Mouse (Mus musculus) kidney, adult 2 months (tissue): ENCODE data around the gene Mllt3. TPM values are rescaled to one million over a fixed set of nuclear protein-coding genes. Genes with fewer than 3 reads are reported as not detected.

Experiments
- DNase-seq: peaks from one replicate; pipeline ENCODE4 v3.0.0; 2021
- H3K27ac ChIP-seq: fragments of 200-500 bp; 2 replicates; pipeline ENCODE4 v1.5.1; 2012; ENCODE audit warnings: low read depth, low read length, control low read depth, inconsistent platforms; ENCODE audit not compliant: insufficient read depth
- H3K27me3 ChIP-seq: fragments of 200-500 bp; replicated peaks from 2 replicates; pipeline ENCODE4 v1.6.1; 2012; ENCODE audit warnings: mild to moderate bottlenecking, moderate library complexity, low read length, inconsistent platforms; ENCODE audit not compliant: control insufficient read depth, insufficient read depth
- H3K36me3 ChIP-seq: fragments of 200-500 bp; 2 replicates; pipeline ENCODE4 v1.6.1; 2012; ENCODE audit warnings: mild to moderate bottlenecking, moderate library complexity, low read length, inconsistent platforms; ENCODE audit not compliant: control insufficient read depth, insufficient read depth
- H3K4me1 ChIP-seq: fragments of 200-500 bp; 2 replicates; pipeline ENCODE4 v1.6.1; 2011; ENCODE audit warnings: low read length; ENCODE audit not compliant: control insufficient read depth, insufficient read depth
- H3K4me3 ChIP-seq: fragments of 200-500 bp; 2 replicates; pipeline ENCODE4 v1.5.1; 2011; ENCODE audit warnings: mild to moderate bottlenecking, low read depth, low read length, control low read depth; ENCODE audit not compliant: insufficient read depth
- CTCF ChIP-seq: fragments of 200-500 bp; conservative IDR thresholded peaks from 2 replicates; pipeline ENCODE4 v1.5.1; 2011; ENCODE audit warnings: low read depth, mild to moderate bottlenecking, control low read depth, low read length, moderate library complexity, mixed read lengths; ENCODE audit not compliant: insufficient read depth, insufficient read length
- POLR2A ChIP-seq: fragments of 200-500 bp; IDR thresholded peaks from one replicate; pipeline ENCODE4 v1.6.1; 2011; ENCODE audit warnings: low read depth, low read length, control low read depth
- WGBS: fragments of 180-500 bp; shearing (Covaris S2); methylation state at CpG from one replicate; pipeline ENCODE4 v1.1.7; 2018; 5-methylcytosine and 5-hydroxymethylcytosine counted together
- polyA plus RNA-seq: library from polyadenylated mRNA; depleted of rRNA; stranded (reverse); fragments of >200 nt; gene quantifications from 2 replicates; pipeline ENCODE4 v1.2.3, GENCODE M21; 2012

Mllt3 gene
- polyA plus RNA-seq, 1 experiment: 5.2 TPM

DNA sequence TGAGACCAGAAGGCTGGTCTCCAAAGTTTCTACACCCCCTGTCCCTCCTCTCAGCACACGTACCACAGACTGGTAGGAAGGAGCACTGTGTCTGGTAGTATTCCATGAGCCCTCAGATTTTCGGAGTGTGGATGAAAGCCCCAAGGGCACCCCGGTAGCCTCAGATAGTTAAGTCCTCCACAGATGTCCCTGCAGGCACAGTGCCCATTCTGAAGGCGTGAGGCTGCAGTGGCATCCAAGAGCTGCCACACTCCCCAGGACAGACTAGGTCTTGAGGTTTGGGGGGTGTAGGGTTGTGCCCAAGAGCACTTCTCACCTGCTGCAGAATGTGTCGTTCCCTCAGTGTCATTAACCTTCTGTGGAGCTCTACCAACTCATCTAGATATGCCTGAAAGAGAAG, 251.2 kb downstream of the Mllt3 start:
- DNase-seq: no peak
- no peak for TF ChIP-seq CTCF
- no peak for TF ChIP-seq POLR2A
- Histone ChIP-seq H3K27me3 (no peaks in the 10 kb centered on the region), H3K4me3 (no peak overlapping the region), H3K4me1 (no peaks in the 10 kb centered on the region), H3K27ac (no peak overlapping the region), H3K36me3 (no peaks in the 10 kb centered on the region)
- 86% methylated on average over 5 of the region's 5 CpGs for WGBS

DNA sequence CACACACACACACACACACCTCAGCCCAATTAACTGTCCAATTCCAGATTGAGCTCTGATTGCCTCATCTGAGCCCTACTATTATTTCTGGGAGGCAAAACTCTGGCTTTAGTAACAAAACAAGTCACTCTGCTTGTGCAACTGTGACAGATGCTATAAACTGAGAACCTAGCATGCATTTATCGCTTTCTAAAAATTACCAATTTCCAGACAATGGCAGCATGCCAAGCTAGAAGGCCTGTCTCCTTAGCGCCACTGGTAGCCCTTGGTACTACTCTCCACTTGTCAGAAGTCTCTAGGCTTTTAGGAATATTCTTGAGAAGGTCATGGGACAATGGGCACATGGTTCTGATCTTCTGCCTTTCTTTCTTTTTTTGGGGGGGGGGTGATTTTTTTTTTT, 257.4 kb downstream of the Mllt3 start:
- TF ChIP-seq CTCF (no peak), POLR2A (no peak)
- no peaks in the 10 kb centered on the region for H3K4me1 ChIP-seq

DNA sequence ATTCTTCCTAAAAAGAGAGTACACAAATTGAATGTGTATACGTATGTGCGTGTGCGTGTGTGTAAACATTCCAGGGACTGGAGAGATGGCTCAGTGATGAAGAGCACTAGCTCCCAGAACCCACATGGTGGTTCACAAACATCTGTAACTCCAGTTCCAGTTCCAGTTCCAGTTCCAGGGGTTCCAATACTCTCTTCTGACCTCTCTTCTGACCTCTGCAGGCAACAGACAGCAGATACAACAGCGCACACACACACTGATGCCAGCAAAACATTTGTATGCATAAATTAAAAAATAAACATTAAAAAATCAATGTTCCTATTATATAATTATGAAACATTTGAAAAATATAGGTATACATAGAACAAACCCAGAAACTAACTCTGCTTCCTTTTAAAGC, 258.6 kb downstream of the Mllt3 start:
- Histone ChIP-seq H3K27me3 (no peaks in the 10 kb centered on the region), H3K36me3 (no peaks in the 10 kb centered on the region), H3K4me3 (no peak overlapping the region), H3K4me1 (no peaks in the 10 kb centered on the region), H3K27ac (no peak overlapping the region)
- WGBS: 91% methylated on average over 4 of the region's 4 CpGs
- no peak for DNase-seq
- TF ChIP-seq POLR2A (no peak), CTCF (no peak)

More for the DNA sequence above, 257.4 kb downstream of the Mllt3 start:
- DNase-seq: no peak
- no peak overlapping the region for H3K4me3 ChIP-seq
- 87% methylated on average over 2 of the region's 2 CpGs for WGBS
- H3K27ac ChIP-seq: no peak overlapping the region
- no peaks in the 10 kb centered on the region for H3K36me3 ChIP-seq
- no peaks in the 10 kb centered on the region for H3K27me3 ChIP-seq

DNA sequence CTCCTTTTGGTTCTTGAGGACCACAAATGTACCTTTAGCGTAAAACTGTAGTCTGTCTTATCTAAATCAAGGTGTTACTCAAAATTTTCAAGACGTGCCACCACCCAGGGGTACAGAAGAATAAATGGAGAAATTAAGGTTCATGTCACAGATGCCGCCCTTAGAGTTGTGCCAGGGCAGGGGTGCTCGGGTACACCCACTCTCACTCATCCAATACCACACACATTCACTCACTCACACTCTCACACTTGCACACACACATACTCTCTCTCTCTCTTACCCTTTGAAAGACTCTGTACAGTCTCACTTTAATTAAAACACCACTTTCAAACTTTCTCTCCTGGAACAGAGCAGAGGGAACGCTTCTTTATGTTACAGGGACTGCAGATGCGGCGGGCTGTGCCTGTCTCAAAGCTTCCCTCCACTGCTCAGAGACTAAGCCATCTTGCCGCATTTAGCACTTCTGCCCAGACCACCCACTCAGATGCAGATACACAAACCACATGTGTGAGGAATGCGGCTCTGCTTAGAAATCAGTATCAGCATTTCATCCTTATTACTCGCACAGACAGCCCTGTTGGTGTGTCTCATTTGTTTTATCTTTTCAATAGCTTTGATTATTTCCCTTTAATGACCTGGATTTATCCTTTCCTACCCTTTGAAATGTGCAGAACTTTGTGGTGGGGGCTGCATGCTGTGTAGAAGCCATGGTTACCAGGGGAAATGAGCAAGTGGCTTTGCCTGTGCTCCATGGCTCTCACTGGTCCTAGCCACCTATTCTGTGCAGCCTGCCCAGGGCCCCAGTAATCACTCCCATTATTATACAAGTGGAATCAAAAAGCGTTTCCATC, 265.2 kb downstream of the Mllt3 start:
- Histone ChIP-seq H3K27ac (no peak overlapping the region), H3K36me3 (no peaks in the 10 kb centered on the region), H3K27me3 (no peaks in the 10 kb centered on the region), H3K4me1 (no peaks in the 10 kb centered on the region), H3K4me3 (no peak overlapping the region)
- 66% methylated on average over 11 of the region's 11 CpGs for WGBS
- TF ChIP-seq POLR2A: no peak
- no peak for TF ChIP-seq CTCF
- DNase-seq: no peak

DNA sequence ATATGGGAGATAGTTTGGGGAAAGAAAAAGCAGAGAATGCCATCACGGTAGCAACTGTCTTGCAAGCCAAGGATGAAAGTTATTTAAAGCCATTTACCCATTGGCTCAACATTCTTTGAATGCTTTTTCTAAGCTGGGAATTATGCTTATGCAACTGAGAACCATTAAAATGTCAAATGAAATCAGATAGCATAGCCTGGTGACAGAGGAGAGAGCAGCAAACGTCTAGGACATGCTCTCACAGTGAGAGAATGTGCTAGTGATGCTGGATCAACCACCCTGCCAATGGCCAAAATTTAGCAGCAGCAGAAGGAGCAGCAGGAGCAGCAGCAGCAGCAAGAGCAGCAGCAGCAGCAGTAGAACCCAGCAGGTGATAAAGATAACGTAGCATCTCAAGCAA, 267.4 kb downstream of the Mllt3 start:
- no peaks in the 10 kb centered on the region for H3K4me1 ChIP-seq
- no peak for DNase-seq
- H3K27me3 ChIP-seq: no peaks in the 10 kb centered on the region
- H3K36me3 ChIP-seq: no peaks in the 10 kb centered on the region
- no peak overlapping the region for H3K4me3 ChIP-seq
- 40% methylated on average over 3 of the region's 3 CpGs for WGBS
- no peak overlapping the region for H3K27ac ChIP-seq
- TF ChIP-seq CTCF (no peak), POLR2A (no peak)

DNA sequence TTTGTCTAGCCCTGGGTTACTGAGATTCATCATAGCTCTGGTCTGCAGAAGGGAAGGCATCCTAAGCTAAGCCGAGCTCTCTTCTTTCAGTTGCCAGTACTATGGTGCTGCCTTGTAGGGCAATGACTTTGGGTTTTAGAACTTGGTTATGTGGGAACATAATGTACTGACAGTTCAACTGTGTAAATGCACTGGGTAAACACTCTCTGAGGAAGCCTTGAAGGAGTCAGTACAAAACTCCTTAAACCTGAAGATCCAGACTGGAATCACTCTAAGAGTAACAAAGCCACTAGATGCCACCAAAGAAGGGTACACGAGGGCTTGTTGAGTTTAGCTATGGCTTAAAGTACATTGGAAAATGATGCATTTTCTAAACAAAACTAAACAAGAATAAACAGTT, 272.1 kb downstream of the Mllt3 start:
- TF ChIP-seq CTCF: no peak
- no peak overlapping the region for H3K4me3 ChIP-seq
- 85% methylated on average over 2 of the region's 2 CpGs for WGBS
- H3K27ac ChIP-seq: no peak overlapping the region
- no peak for DNase-seq
- H3K36me3 ChIP-seq: no peaks in the 10 kb centered on the region
- H3K27me3 ChIP-seq: no peaks in the 10 kb centered on the region
- no peaks in the 10 kb centered on the region for H3K4me1 ChIP-seq

DNA sequence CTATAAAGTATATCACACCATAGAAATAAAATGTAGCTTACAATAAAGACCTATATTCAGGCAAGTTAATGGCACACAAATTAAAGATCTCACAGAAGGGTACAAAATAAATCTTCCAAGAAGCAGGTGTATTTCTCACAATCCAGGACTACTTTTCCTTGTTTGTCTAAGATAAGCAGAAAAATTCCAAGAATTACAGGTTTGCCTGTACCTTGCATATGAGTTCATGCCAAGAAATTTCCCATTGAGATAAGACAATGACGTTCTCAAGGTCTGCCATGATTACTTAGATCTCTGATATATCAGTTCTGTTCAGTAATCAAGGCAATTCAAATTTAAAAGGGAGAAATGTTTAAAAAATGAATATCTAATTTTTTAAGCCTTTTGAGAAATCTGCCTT, 272.9 kb downstream of the Mllt3 start:
- 94% methylated on average over 1 of the region's 1 CpGs for WGBS

More for the DNA sequence above, 272.9 kb downstream of the Mllt3 start:
- Histone ChIP-seq H3K27me3 (no peaks in the 10 kb centered on the region), H3K4me1 (no peaks in the 10 kb centered on the region), H3K27ac (no peak overlapping the region), H3K36me3 (no peaks in the 10 kb centered on the region), H3K4me3 (no peak overlapping the region)
- no peak for DNase-seq
- TF ChIP-seq CTCF: no peak
- TF ChIP-seq POLR2A: no peak
